Mouse (Mus musculus) limb, embryonic 15.5 days (tissue): ENCODE measurements around the gene Gm11011. TPM values are rescaled to one million over a fixed set of nuclear protein-coding genes. Genes with fewer than 3 reads are reported as not detected.
A peak's percentile ranks its signal among the peaks of the same experiment; 100 is the strongest.
"Not testable (repeated sequence)": the region's sequence is repeated elsewhere in the genome, so short reads cannot be mapped to it uniquely, and the experiment has no call there.

ENCODE experiments used
- ATAC-seq: fragments of 200-750 bp; cut with Nextera tagmentation; 2 replicates; pipeline ENCODE4 v1.8.0; 2017; ENCODE audit warnings: low read depth, moderate TSS enrichment; ENCODE audit not compliant: insufficient number of reproducible peaks, low FRiP score, low TSS enrichment
- H3K27ac ChIP-seq: fragments of 300-500 bp; sonication (generic); 2 replicates; pipeline ENCODE4 v1.5.1; 2015; ENCODE audit warnings: moderate library complexity, mild to moderate bottlenecking, inconsistent platforms
- H3K27me3 ChIP-seq: fragments of 300-500 bp; sonication (generic); 2 replicates; pipeline ENCODE4 v1.6.1; 2015; ENCODE audit warnings: inconsistent platforms
- H3K36me3 ChIP-seq: fragments of 300-500 bp; sonication (generic); 2 replicates; pipeline ENCODE4 v1.6.1; 2015; ENCODE audit warnings: inconsistent platforms
- H3K4me1 ChIP-seq: fragments of 300-500 bp; sonication (generic); 2 replicates; pipeline ENCODE4 v1.6.1; 2015; ENCODE audit warnings: inconsistent platforms
- H3K4me2 ChIP-seq: fragments of 300-500 bp; sonication (generic); 2 replicates; pipeline ENCODE4 v1.6.1; 2015; ENCODE audit warnings: mild to moderate bottlenecking, inconsistent platforms
- H3K4me3 ChIP-seq: fragments of 300-500 bp; sonication (generic); 2 replicates; pipeline ENCODE4 v1.5.1; 2015; ENCODE audit warnings: mild to moderate bottlenecking, inconsistent platforms
- H3K9ac ChIP-seq: fragments of 300-500 bp; sonication (generic); 2 replicates; pipeline ENCODE4 v1.6.1; 2015; ENCODE audit warnings: inconsistent platforms
- H3K9me3 ChIP-seq: fragments of 300-500 bp; sonication (generic); 2 replicates; pipeline ENCODE4 v1.6.1; 2016; ENCODE audit warnings: inconsistent platforms
- WGBS: fragments of 180-500 bp; shearing (Covaris S2); methylation state at CpG from one replicate; pipeline ENCODE4 v1.1.7; 2015; 5-methylcytosine and 5-hydroxymethylcytosine counted together
- polyA plus RNA-seq: library from polyadenylated mRNA; unstranded; fragments of >200 nt; fragmentation: Nextera tagmentation; extraction: Ambion mirVana; gene quantifications from 2 replicates; pipeline ENCODE4 v1.2.1, GENCODE M21; 2015

Gene Gm11011
- not detected in 2 replicates for polyA plus RNA-seq

DNA sequence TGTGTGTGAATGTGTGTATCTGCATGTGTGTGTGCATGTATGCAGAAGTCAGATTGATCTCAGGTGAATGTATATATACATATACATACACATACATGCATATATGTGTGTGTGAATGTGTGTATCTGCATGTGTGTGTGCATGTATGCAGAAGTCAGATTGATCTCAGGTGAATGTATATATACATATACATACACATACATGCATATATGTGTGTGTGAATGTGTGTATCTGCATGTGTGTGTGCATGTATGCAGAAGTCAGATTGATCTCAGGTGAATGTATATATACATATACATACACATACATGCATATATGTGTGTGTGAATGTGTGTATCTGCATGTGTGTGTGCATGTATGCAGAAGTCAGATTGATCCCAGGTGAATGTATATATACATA is at the start of gene Gm11011:
Gm11011 (minus strand) TSS at position 101 of the 400 bp plus-strand sequence.
- not testable (repeated sequence) for H3K9ac ChIP-seq, H3K27me3 ChIP-seq, ATAC-seq

DNA sequence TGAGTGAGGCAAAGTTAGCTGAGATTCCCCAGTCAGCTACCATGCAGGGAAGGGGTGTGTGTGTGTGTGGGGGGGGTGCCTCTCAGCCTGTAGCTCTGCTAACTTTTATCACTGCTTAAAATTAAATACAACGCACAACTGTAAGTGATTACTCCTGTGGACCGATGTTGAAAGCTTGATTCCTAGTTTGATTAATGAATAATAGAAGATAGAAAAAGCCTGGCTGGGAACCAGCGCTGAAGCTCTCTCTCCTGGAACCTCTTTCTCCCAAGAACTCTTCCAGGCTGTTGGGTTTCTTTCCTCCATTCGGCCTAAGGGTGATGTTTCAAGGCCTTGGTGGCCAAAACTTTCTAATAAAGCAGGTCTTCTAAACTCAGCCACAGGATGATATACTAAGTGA is 48.9 kb upstream of the Gm11011 start:
- peak overlapping the region; percentile 16; the same call in 1 of the 2 replicates for H3K4me3 ChIP-seq
- H3K36me3 ChIP-seq: no peaks in the 10 kb centered on the region
- 42% methylated on average over 4 of the region's 4 CpGs for WGBS
- H3K9ac ChIP-seq: no peak overlapping the region
- H3K4me1 ChIP-seq: peaks cover 21% of the 10 kb centered on the region
- no peak for ATAC-seq
- peak overlapping the region; percentile 90 for H3K4me2 ChIP-seq
- H3K9me3 ChIP-seq: no peaks in the 10 kb centered on the region
- H3K27ac ChIP-seq: 0 out of 2 replicates have a peak overlapping the region, but pooled peaks have one; percentile 40
- H3K27me3 ChIP-seq: no peaks in the 10 kb centered on the region

More for the DNA sequence above, at the start of gene Gm11011:
- H3K9me3 ChIP-seq, H3K4me2 ChIP-seq, H3K4me3 ChIP-seq, H3K27ac ChIP-seq, H3K36me3 ChIP-seq: not testable (repeated sequence)
- H3K4me1 ChIP-seq: peaks cover 12% of the 10 kb centered on the region

DNA sequence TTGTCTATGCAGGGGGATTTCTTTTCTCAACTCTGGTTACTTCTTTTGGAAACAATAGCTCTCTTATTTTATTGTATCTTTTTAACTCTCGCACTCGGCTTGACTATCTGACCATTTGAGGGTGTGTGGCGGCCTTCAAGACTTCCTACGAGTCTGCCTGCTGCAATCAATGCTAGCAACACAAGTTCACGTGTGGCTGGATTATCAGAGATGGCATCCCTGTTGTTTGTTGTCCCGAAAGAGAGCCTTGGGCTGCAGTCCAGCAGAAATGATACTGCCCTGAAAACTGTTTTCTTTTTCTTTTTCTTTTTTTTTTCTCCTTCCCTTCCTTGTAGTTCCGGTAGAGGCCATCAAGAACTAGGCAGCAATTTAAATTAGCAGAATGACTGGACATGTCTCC is 47.9 kb upstream of the Gm11011 start:
- Histone ChIP-seq H3K9ac (no peak overlapping the region), H3K27ac (peak overlapping the region; percentile 66; the same call in 1 of the 2 replicates), H3K4me3 (peak overlapping the region; percentile 65), H3K9me3 (no peaks in the 10 kb centered on the region), H3K27me3 (no peaks in the 10 kb centered on the region), H3K4me1 (peaks cover 19% of the 10 kb centered on the region), H3K36me3 (no peaks in the 10 kb centered on the region), H3K4me2 (peak overlapping the region; percentile 90)
- ATAC-seq: no peak
- 32% methylated on average over 7 of the region's 7 CpGs for WGBS

DNA sequence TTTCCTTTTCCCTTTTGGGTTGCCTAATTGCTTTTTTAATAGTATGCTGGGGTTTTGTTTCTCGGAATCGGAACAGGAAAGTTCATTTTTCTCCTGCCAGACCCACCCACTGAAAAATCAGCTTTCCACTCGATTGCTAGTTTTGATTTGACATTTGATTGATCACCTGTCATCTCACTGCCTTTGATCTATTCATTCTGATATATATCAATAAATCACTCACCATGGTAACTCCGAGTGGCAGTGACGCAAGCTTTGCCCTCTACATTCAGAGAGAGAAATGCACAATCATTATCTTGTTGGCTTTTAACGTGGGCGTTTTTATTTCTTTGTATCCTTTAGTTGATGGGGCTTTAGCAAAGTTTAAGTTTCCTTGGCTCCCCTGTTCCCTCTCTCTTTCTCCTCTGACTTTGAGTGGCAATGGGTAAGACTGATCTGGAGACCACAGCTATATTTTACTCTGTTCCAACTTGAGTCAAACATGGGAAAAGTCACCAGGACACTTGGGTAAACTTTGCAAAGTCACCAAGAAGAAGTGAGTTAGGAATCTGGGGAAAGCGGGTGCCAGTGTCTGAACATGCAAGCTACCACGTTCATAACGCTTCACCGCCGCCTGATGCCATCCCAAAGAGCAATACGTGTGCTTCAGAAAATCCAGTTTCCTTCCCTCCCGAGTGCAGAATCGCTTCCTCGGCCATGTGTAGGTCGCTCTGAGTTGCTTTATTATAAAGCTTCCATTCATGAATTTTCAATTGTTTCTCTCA is 47.3 kb upstream of the Gm11011 start:
- Histone ChIP-seq H3K9ac (peak overlapping the region; percentile 74; the same call in 1 of the 2 replicates), H3K4me2 (peak overlapping the region; percentile 90), H3K36me3 (no peaks in the 10 kb centered on the region), H3K27ac (peak overlapping the region; percentile 87), H3K27me3 (no peaks in the 10 kb centered on the region), H3K9me3 (no peaks in the 10 kb centered on the region), H3K4me3 (peak overlapping the region; percentile 65), H3K4me1 (peaks cover 19% of the 10 kb centered on the region)
- no peak for ATAC-seq
- WGBS: 21% methylated on average over 17 of the region's 17 CpGs

DNA sequence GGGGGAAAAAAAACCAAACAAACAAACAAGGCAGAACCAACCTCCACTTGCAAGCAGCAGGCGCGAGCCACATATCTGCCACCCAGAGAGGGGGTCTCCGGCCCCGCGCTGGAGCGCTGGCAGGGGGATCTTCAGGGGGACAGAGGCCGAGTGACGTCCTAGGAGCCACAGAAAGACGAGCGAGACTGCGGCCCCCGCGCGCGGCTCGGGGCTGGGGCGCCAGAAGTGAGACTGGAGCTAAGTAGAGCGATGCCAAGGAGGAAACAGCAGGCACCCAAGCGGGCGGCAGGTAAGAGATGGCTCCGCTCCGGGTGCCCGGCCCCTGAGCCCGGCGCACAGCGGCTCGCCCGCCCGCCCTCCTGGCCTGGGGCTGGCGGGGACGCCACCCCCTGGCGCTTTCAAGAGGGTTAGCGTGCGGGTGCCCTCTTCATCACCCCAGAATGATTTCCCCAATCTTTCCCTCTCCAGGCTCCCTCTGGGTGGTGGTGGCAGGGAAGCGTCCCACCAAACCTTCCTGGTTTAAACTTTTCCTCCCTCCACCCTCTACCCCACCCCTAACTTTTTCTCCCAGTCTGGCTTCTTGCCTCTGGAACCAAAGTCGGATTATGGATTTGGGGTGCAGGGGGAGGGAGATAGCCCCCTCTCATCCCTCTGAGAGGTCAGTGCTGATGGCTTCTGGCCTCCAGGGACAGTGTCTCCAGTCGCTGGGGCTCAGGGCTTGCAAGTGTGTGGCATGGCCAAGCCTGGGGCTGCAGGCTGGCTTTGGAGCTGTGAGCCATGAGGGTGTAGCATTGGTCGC is 46.1 kb upstream of the Gm11011 start:
- under 1% methylated on average over 38 of the region's 38 CpGs for WGBS
- peak overlapping the region; percentile 65 for H3K4me3 ChIP-seq

DNA sequence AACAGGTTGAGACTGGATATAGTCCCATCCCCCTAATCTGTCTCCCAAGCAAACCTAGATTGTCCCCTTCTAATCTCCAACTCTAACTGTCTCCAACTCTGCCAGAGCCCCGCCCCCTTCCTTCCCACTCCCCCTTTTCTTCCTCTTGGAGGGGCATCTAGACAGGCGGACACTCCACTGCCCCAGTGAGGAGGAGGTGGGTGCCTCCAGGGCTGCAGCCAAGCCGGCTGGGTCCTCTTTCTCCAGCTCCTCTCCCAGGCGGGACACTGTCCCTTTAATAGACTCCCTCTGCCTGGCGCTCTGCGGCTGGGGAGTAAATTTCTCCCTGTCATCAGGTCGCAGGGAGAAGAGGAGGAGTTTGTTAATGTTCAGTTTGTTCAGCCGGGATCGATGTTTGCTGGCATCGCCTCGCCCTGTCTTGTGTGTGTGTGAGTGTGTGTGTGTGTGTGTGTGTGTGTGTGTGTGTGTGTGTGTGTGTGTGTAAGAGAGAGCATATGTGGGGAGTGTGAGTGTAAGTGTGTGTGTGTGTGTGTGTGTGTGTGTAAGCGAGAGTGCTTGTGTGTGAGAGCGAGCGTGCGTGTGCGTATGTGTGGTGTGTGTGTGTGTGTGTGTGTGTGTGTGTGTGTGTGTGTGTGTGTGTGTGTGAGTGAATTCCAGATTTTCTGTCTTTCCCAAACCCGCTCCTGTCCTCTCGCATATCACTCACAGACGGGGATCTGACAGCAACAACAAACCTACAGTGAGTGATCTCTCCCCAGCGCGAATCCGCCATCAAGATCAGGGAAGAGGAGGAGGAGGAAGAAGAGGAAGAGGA is 45.0 kb upstream of the Gm11011 start, which contains the start of gene Tshz2:
Tshz2 (plus strand) TSS at position 676 of the 814 bp plus-strand sequence.
- Histone ChIP-seq H3K4me3 (peak within 1 kb of the TSS; percentile 65), H3K36me3 (no peaks in the 10 kb centered on the region), H3K4me1 (peaks cover 19% of the 10 kb centered on the region), H3K9me3 (no peaks in the 10 kb centered on the region), H3K27me3 (no peaks in the 10 kb centered on the region), H3K4me2 (peak within 1 kb of the TSS; percentile 90), H3K9ac (peak within 1 kb of the TSS; percentile 74), H3K27ac (peak within 1 kb of the TSS; percentile 87)
- ATAC-seq: peak; percentile 77
- WGBS: 2% methylated on average over 22 of the region's 22 CpGs

More for the DNA sequence above, 46.1 kb upstream of the Gm11011 start:
- peak overlapping the region; percentile 90 for H3K4me2 ChIP-seq
- H3K9me3 ChIP-seq: no peaks in the 10 kb centered on the region
- H3K4me1 ChIP-seq: peaks cover 19% of the 10 kb centered on the region
- H3K36me3 ChIP-seq: no peaks in the 10 kb centered on the region
- H3K9ac ChIP-seq: peak overlapping the region; percentile 74
- peak overlapping the region; percentile 87 for H3K27ac ChIP-seq
- H3K27me3 ChIP-seq: no peaks in the 10 kb centered on the region
- no peak for ATAC-seq

DNA sequence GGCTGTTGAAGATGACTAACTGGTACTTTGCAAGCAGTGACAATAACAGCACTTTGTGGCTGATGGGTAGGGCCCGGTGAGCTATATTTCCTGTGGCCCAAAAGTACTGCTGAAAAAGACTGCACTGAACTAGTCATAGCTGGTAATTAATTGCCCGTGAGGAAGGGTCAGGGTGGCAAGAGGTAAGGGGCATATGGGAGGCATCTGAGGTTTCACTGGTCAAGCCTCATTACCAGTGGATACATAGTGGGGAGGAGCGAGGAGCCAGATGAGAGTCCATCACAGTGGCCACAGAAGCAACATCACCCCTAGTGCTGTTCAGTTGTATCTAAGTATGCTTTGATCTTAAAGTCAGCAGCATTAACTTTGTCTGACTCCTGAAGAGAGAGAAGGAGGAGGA is 42.5 kb upstream of the Gm11011 start:
- peaks cover 14% of the 10 kb centered on the region for H3K4me1 ChIP-seq
- H3K9ac ChIP-seq: no peak overlapping the region
- H3K36me3 ChIP-seq: no peaks in the 10 kb centered on the region
- no peaks in the 10 kb centered on the region for H3K9me3 ChIP-seq
- no peak for ATAC-seq
- no peaks in the 10 kb centered on the region for H3K27me3 ChIP-seq
- WGBS: 82% methylated on average over 3 of the region's 3 CpGs
- no peak overlapping the region for H3K4me3 ChIP-seq
- H3K4me2 ChIP-seq: no peak overlapping the region
- H3K27ac ChIP-seq: no peak overlapping the region

DNA sequence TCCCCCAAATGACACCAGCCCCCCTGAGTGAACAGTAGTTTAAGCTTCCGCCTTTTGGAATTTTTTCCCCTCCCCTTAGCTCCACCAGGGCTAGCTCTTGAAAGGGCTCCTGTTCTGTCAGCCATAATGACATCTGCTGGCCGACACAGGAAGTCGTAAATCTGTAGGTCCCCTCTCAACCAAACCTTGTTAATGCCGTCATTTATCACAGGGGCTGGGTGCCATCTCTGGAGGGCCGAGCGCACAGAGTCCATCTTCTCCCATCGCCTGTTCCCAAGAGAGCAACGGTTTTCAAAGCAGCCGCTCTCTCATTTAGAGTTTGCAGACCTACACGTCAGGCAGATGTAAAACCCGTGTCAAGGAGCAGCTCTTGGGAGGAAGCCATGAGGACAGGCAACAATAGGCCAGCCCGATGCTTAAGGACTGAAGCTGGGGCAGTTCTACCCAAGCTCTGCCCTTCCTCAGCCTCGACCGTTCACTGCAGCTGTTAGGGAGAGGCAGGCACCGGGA is 33.7 kb upstream of the Gm11011 start:
- no peaks in the 10 kb centered on the region for H3K27me3 ChIP-seq
- peak; percentile 67; the same call in 1 of the 2 replicates for ATAC-seq
- WGBS: 4% methylated on average over 15 of the region's 15 CpGs
- no peak overlapping the region for H3K9ac ChIP-seq
- H3K4me2 ChIP-seq: peak overlapping the region; percentile 58
- H3K4me1 ChIP-seq: peaks cover 9% of the 10 kb centered on the region
- H3K9me3 ChIP-seq: no peaks in the 10 kb centered on the region
- H3K4me3 ChIP-seq: peak overlapping the region; percentile 32
- no peaks in the 10 kb centered on the region for H3K36me3 ChIP-seq
- no peak overlapping the region for H3K27ac ChIP-seq

DNA sequence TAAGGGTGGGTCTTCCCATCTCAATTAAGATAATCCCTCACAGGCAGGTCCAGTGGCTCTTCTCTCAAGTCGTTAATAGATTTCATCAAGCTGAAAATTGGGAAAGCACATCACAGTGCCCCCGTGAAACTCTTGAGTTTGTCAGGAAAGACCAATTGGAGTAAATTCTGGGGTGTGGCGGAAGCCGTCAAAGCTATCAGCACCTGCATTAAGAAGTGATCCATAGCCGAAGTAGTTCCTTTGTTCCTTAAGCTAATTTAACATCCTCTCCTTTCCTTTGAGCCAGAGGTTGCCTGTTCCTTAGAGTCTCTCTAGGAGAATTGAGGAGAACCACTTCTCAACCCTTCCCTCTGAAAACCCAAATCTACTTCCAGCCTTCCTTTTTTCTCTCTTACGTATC is 28.5 kb upstream of the Gm11011 start:
- 71% methylated on average over 6 of the region's 6 CpGs for WGBS
- no peak overlapping the region for H3K4me2 ChIP-seq
- H3K27me3 ChIP-seq: no peaks in the 10 kb centered on the region
- H3K36me3 ChIP-seq: no peaks in the 10 kb centered on the region
- no peak for ATAC-seq
- no peak overlapping the region for H3K4me3 ChIP-seq
- no peak overlapping the region for H3K27ac ChIP-seq
- no peaks in the 10 kb centered on the region for H3K9me3 ChIP-seq
- H3K9ac ChIP-seq: no peak overlapping the region
- peaks cover 11% of the 10 kb centered on the region for H3K4me1 ChIP-seq

DNA sequence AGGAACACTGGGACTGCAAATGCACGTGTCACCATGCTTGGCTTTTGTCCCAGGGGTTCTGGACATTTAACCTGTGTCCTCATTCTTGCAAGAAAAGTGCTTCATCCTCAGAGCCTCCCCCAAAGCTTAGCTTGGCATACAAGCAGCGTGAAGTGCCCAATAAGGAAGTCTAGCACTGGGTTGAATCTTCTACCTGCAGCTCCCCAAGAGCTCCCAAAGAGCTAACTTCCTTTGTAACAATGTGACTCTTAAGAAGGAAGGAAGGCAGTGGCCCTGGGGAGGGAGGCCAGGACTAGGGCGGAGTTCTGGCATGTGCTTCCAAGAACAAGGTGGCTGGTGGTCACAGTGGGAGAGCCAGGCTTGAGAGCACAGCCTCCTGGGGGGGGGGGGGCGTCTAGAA is 27.1 kb upstream of the Gm11011 start:
- H3K9ac ChIP-seq: no peak overlapping the region
- no peak overlapping the region for H3K4me3 ChIP-seq
- H3K4me2 ChIP-seq: no peak overlapping the region
- H3K36me3 ChIP-seq: no peaks in the 10 kb centered on the region
- H3K27ac ChIP-seq: no peak overlapping the region
- no peaks in the 10 kb centered on the region for H3K9me3 ChIP-seq
- WGBS: 59% methylated on average over 4 of the region's 4 CpGs
- no peaks in the 10 kb centered on the region for H3K27me3 ChIP-seq
- no peak for ATAC-seq
- H3K4me1 ChIP-seq: peaks cover 18% of the 10 kb centered on the region

DNA sequence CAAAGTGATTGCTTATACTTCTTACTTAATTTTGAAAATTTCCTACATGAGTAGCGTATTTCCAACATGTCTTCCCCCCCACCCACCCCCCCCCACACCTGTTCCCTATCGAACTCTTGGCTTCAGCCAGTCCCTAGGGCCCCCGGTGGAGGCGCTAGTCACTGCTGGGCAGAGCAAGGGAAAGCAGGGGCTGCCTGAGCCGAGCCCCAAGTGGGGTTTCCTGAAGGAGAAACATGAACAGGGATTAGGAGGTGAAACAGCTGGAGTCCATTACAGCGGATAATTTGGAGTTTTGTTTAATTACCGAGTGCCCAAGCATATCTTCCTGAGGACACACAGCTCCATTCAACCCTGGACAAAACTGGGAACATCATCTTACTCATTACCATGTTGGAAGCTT is 24.0 kb upstream of the Gm11011 start:
- Histone ChIP-seq H3K9ac (no peak overlapping the region), H3K4me1 (peaks cover 26% of the 10 kb centered on the region), H3K27ac (no peak overlapping the region), H3K27me3 (no peaks in the 10 kb centered on the region), H3K4me2 (no peak overlapping the region), H3K9me3 (no peaks in the 10 kb centered on the region), H3K4me3 (no peak overlapping the region), H3K36me3 (no peaks in the 10 kb centered on the region)
- no peak for ATAC-seq
- WGBS: 12% methylated on average over 7 of the region's 7 CpGs
